Mouse (Mus musculus) gastrocnemius, postnatal 4 days (tissue): ENCODE results near the gene Vps36. TPM values are rescaled to one million over a fixed set of nuclear protein-coding genes. Genes with fewer than 3 reads are reported as not detected.

Experiments used
- DNase-seq, 2 experiments: peaks; one replicate each; pipeline ENCODE4 v3.0.0; 2021 to 2022; ENCODE audit warnings: low spot score in 2 of 2, mixed read lengths in 2 of 2
- long read RNA-seq, 2 experiments: library from polyadenylated mRNA; stranded (forward); transcript quantifications; one replicate each; pipeline ENCODE4 v2.0.0; 2021
- total RNA-seq, 2 experiments: library from RNA; stranded (reverse); gene quantifications; 2 replicates each; pipeline ENCODE4 v1.2.3; 2021

Gene Vps36
- 10 to 100 TPM; 24.3 to 24.6 TPM for total RNA-seq
- long read RNA-seq, experiment 1, transcript Vps36-201 (14 exons, 3,574 nt): major isoform, 49 of 60 reads
- long read RNA-seq, experiment 1, partial matches to known transcripts: 5 of 60 reads
- long read RNA-seq, experiment 1, other reads (novel, unspliced or antisense): 6 of 60 reads
- long read RNA-seq, experiment 2, transcript Vps36-201 (14 exons, 3,574 nt): major isoform, 54 of 66 reads
- long read RNA-seq, experiment 2, partial matches to known transcripts: 2 of 66 reads
- long read RNA-seq, experiment 2, other reads (novel, unspliced or antisense): 10 of 66 reads

DNA sequence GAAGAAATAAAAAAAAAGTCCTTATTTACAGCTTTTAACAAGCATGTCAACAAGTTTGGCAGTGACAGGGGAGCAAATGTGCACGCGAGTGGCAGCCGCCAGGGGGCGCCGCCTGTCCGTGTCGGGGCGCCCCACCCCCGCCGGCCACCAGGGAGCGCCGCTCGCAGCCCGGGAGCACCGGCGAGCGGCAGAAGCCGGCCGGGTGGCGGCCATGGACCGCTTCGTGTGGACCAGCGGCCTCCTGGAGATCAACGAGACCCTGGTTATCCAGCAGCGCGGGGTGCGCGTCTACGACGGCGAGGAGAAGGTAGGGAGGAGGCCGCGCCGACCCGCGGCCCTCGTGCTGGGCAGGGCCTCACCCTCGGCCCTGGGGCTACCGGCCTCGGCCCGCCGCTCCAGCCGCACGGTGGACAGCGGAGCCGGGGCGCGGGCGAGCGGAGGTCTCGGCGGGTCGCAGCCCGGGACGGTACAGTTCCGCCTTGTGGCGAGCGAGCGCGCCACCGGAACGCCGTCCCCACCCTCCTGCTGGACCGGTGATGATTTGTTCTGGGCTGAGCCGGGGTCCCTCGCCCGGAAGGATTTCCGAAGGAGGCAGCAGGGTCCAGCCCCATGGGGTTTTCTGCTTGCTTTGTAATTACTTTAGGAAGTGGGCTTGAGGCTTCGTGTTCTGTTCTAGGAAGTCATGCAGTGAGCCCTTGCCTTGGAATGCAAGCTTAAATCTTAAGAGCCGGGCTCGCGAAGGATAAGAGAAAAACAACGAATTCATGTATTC lies at the start of gene Vps36:
Vps36 (plus strand) TSS at position 150 of the 772 bp plus-strand sequence.
- peak; percentile 88 to 90 for DNase-seq

DNA sequence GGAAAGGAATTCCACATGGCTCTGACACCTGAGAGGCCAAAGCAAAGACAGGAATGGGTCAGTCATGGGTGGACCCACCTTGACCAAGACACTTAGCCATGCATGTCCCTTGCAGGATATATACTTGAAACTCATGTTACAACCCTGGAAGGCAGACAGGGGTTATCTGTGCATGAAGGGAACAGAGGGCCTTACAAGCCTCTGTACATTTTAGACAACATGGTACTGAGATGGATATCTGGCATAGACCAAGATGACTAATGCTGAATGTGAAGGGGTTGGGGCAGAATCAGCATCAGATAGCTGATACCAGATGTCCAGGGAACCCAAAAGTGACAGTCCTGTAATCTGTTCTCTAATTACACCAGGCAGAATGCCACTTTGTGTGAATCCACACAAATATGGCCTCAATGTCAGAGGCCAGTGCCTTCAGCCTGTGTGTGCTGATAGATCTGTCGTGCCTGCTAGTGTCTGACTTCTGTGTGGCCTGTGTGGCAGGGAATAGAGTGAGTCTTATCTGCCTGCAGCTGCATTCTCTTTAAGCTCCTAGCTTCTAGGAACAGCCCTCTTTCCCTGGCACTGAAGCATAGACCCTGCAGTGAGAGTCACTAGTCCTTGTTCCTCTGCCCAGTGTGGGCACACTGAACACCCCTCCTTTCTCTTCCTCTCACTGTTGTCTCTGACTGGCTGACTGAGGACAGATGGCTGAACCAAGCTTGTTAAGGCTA lies 48.7 kb upstream of the Vps36 start:
- no peak for DNase-seq

DNA sequence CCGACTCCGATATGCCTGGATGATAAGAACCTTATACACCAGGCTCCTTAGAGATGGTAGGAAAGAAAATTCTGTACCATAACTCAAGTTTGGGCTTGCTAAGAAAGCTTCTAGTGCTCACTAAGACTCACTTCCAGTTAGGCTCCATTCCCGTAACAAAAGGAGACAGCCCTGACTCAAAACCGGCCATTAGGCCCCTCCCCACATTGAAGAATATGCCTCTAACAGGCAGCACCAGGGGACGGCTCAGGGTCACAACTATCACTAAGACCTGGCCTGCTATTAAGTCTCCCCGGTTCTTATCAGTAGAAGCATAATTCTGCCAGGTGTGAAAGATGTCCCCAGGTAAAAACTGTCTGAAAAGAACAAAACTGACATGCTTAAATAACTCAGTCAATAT lies 46.8 kb upstream of the Vps36 start:
- no peak for DNase-seq

DNA sequence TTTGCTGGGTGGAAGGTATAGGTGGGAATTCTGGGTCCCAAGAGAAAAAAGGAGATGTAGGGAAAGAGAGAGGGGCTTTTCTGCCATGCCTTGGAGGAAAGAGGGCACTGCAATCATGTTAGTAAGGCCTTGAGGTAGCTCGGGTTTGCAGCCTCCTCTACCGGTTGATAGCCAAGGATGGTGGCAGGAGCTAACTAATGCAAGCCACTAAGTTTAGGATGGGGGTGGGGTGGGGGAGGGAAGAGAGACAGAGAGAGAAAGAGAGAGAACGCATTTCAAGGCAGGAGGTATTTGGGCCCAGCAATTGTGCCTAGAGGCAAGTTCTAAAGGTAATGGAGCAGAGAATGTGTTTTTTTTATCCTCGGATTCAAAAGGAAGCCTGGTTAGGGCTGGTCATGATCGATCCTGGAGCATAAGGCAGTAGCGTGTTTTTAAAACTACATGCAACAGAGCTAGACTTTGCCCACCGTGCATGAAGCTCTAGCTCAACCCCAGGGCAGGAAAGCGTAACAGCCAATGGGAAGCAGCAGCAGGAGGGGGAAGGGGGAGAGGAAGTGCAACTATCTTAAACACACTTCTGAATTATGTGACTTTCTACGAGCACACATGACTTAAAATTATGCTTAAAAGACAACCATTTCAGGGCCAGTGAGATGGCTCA lies 44.8 kb upstream of the Vps36 start:
- DNase-seq: no peak

DNA sequence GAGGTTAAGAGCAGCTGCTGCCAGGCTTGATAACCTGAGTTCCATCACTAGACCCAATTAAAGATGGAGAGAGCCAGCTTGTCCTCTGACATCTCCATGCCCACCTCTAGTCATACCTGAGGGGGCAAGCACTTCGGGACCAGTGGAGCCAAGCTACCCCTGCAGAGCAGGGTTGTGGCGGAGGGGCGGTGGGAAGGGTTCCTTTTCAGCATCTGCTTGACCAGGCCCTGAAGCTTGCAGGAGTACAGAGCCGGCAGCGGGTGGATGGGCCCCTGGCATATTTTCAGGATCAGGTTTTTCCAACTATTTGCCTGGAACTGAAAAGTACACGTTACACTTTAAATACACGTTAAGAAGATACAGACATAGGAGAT lies 44.3 kb upstream of the Vps36 start:
- no peak for DNase-seq

DNA sequence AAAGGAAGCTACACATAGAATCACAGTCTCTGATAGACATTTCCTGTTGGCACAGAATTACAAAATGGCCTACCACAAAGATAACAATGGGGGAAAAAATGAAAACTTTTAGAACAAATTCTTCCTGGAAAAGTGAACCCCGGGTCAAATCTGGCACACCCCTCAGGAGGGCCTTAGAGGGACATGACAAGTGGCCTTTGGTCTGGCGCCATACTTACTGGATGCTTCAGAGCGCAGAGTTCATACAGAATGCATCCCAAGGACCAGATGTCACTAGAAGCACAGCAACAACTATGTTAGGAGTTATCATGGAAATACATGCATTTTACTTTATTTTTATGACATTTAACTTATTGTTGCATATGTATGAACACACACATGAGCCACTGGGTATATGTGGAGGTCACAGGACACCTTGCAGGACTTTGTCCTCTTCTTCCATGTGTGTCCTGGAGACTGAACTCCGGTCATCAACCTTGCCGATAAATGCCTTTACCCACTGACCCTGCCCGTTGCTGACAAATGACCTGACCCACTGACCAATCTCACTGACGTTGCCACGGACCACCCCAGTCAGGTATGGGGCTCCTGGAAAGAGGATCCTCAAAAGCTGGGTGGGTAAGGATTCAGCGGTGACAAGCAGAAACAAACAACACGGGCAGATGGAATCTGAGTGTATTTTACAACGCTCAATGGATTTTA lies 42.8 kb upstream of the Vps36 start:
- no peak for DNase-seq

DNA sequence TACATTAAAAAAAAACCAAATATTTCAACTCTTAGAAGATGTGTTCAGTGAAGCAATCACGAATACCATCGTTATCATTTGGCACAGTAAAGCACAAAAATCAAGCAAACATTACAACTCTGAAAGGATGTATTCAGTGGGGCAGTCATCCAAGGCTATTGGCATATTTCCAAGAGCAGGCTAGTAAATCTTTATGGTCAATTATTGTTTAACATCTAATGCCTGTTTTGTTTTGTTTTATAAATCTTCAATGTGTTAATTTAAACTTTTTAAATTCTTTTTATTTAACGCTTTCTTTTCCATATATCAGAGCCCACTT lies 42.3 kb upstream of the Vps36 start:
- no peak for DNase-seq

DNA sequence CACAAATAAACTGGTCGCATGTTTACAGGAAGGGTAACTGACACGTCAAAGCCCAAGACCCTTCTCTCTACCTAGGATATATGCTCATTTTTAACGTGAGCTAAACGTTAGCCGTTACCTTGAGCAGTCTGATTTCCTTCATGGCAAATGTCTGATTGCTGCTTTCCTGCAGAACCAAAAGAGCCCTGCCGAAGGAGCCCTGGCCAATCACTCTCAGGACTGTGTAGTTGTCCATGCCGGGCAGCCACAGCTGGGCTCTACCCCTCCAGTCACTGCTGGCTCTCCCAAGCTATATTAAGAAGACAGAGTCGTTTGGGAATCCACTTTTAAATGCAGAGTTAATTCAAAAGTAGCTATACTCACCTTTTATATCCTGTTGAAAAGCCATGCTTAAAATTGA lies 30.4 kb upstream of the Vps36 start:
- no peak for DNase-seq

DNA sequence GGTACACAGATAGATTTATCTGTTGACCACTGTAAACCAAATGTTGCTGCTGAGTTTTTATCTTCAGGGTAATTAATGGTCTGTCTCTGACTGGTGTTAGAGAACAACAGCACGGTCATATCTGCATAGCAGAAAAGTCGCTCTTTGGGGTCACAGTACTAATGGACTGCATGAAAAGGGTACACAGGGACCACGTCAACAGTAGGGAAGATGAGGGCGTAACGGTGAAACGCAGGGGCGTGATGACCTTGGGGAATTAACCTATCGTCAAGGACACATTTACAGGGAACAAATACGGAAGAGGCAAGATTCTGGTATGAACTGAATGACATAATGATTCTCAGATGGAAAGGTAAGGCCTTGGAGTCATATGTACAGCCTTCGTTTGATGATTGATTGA lies 28.2 kb upstream of the Vps36 start:
- DNase-seq: no peak

DNA sequence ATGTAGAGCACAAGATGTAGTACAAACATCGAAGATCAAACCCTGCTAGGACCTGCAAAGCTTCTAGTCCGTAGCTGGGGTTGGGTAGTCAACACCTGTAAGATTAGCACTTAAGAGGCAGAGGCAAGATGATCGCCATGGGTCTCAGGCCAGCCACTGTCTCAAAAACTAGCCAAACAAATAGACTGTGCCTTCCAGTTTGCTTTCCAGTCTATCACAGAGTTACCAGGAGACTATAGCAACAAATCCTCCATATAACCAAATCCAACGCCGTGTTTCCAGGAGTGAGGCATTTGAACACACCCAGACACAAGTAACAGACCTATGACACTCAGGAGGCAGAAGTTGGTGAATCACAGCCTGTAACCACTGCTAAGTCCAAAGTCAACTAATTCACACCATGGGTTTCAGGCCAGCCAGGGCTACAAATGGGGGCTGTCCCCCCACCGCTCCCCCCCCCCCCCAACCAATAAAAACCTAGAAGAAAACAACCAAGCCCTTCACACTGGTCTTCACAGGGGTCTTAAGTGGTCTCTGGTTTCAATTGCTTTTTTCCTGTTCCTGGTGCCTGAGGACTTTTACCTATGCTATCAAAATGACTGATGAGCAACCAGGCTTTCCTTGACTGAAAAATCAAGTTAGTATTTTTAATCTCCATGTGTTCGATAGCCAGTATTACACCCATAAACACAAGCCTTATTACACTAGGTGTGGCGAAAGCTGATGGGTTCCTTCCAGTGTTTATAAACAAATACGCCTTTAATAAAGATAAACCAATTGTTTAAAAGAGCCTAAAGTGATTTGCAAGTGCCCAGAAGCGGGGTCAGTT lies 27.1 kb upstream of the Vps36 start:
- DNase-seq: no peak

DNA sequence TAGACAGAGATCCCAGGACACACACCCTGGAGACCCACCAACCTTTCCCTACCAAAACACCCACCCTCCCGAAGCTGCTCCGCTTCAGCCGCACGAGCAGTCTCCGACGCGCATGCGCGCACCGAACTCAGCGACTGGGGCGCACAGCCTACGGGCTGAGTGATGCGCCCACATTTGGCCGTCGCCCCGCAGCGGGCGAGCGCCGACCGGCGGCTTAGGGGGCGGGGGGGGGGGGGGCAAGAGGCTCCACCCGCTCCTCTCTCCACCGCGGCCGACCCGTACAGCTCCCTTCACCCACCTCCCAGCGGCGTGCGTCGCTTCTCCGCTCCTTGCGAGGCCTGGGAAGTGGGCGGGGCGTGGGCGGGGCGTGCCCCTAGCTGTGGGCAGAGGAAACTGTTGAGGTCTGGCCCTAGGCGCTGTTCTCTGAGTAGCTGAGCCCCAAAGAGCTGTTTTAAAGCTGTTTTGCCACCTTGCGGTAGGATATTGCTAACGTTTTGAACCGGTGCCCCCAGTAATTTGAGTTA lies 26.5 kb upstream of the Vps36 start, which contains the start of gene Nek3:
Nek3 (minus strand) TSS at position 356 of the 524 bp plus-strand sequence.
- peak; percentile 73 to 90 for DNase-seq

DNA sequence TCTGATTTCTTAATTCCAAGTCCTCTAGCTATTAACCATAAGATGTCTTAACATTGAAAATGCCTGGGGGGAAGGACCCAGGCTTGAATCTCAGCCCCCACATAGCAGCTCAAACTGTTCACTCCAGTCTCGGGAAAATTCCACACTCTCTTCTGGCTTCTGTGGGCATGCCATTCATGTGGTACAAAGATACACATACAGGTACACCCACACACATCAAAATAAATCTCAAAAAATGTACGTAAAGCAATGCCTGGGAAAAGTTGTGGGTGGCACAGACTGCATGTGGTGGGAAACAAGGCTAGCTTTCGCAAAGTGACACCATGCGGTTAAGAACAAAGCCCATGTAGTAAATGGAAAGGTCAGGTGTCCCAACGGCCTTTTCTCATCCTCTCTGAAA lies 23.4 kb upstream of the Vps36 start:
- DNase-seq: no peak

DNA sequence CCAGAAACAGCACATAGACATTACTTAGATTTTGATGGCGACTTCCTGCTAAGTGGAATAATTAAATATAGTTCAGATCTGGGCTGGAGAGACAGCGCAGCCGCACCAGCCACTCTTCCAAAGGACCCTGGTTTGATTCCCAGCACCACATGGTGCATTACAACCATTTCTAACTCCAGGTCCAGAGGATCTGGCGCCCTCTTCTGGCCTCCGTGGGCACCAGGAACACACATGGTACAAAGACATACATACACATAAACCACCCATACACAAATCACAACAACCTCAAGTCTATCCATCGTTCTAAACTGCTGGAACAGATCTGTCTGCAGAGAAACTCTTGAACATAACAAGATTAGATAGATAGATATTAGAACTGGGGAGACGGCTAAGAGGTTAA lies 16.6 kb upstream of the Vps36 start:
- no peak for DNase-seq

DNA sequence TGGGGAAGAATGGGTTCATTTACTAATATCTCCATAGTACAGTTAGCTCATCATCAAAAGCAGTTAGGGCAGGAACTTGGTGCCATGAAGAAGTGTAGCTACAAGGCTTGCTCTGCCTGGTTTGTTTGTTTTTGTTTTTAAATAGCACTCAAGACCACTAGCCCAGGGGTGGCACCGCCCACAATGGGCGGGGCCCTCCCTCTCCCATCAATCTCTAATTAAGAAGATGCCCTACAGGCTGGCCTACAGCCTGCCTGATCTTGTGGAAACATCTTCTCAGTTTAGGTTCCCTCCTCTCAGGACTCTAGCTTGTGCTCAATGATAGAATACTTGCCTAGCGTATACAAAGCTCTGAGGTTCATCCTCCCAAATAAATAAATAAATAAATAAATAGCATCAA lies 7.7 kb upstream of the Vps36 start:
- no peak for DNase-seq

DNA sequence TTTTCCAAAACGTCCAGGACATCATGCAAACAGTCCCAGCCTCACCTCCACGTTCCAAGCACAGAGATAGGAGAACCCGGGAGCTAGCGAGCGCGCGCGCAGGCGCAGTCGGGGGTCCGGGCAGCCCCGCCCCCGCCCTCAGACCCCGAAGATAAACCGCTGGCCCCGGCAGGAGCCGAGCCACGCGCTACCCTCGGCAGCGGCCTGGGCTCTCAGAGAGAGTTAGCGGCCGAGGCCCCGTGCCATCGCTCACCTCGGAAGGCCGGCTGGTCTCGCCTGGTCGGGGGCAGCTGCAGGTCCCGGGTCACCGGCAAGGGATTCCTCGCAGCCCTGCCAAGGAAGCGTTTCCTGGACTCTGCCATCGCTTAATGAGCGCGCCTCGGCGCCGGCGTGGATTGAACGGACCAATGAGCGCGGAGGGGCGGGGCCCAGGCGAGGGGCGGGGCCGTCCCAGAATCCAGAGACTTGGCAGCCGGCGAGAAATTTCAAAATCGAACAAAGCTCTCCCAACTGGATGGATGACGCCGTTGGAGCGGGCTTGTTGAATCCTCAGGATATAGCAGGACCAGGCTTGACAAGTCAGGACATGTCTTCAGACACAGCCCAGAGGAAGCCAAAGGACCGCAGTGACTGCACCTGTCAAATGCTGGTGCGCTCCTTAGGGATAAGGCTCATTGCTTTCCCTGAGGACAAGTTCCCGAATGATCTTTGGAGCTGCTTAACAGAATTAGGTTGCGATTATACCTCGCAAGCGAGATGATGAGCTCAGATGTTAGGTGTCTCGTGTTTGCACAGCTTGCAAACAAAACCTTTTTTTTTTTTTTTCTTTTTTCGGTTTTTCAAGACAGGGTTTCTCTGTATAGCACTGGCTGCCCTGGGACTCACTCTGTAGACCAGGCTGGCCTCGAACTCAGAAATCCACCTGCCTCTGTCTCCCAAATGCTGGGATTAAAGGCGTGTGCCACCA lies 6.9 kb upstream of the Vps36 start, which contains the start of gene Ckap2:
Ckap2 (minus strand) TSS at position 389 of the 967 bp plus-strand sequence.
- DNase-seq: peak; percentile 86 to 93

DNA sequence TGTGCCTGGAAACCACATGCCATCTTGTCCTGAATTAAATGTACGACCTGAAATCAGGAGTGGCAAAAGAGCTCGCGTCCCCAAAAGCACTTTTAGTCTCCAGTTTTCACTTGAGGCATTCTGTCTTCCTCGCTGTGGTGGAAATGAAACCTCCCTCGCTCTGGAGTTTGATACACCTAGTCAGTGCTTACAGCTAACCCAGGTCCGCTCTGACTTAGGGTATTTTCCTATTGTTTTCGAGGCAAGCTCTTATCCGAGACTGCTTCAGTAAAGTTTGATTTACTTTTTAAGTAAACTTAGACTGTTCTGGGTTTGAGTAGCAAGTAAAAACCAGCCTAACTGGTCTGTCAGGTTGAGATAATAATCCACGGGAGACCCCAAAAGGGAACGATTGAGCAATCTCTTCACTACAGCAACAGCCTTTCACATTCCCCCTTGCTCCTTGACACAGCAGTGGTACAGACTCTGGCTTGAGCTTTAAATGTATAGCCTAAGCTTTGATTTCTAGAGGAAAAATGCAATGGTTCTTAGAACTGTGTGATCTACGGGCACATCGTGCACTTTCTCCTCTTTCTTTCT lies 912 bp downstream of the Vps36 start:
- DNase-seq: no peak

DNA sequence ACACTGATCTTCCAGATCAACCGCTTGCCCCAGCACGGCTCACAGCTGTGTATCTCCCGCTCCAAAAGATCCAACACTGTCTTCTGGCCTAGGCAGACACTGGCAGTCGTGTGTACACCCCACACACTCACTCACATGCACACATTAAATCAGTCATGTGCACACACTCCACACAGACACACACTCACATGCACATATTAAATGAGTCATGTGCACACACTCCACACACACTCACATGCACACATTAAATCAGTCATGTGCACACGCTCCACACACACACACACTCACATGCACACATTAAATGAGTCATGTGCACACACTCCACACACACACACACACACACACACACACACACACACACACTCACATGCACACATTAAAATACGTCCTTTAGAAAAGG lies 5.3 kb downstream of the Vps36 start:
- DNase-seq: no peak

DNA sequence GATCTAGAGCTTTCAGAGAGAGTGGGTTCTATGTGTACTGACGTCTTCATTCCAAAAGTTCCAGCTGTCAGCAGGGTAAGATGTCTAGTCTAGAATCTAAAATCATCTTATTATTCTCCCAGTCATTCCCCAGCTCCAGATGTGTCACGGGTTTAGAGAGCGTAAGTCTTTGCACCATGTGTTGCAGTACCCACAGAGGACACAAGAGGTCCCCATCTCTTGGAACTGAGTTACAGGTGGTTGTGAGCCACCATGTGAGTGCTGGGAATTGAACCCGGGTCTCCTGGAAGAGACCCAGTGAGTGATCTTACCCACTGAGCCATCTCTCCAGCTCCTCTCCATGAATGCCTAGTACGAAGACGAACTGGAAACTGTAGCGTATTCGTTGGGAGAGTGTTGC lies 6.9 kb downstream of the Vps36 start:
- DNase-seq: no peak
